Mouse (Mus musculus) midbrain, embryonic 11.5 days (tissue): ENCODE data around the gene Cyp4f39. TPM values are rescaled to one million over a fixed set of nuclear protein-coding genes. Genes with fewer than 3 reads are reported as not detected.
"Not testable (repeated sequence)": the region's sequence is repeated elsewhere in the genome, so short reads cannot be mapped to it uniquely, and the experiment has no call there.

ENCODE experiments used
- ATAC-seq: fragments of 200-750 bp; cut with Nextera tagmentation; 2 replicates; pipeline ENCODE4 v1.8.0; 2017; ENCODE audit warnings: moderate TSS enrichment, moderate library complexity; ENCODE audit not compliant: low FRiP score
- DNase-seq: peaks from one replicate; pipeline ENCODE4 v3.0.0; 2015; ENCODE audit warnings: low spot score; ENCODE audit errors: missing footprints
- H3K27ac ChIP-seq: fragments of 300-500 bp; sonication (generic); 2 replicates; pipeline ENCODE4 v1.5.1; 2014; ENCODE audit warnings: low read depth, low read length
- H3K27me3 ChIP-seq: fragments of 300-500 bp; sonication (generic); 2 replicates; pipeline ENCODE4 v1.6.1; 2014; ENCODE audit warnings: mild to moderate bottlenecking, low read length, moderate library complexity, mixed read lengths; ENCODE audit not compliant: control insufficient read depth, insufficient read depth
- H3K36me3 ChIP-seq: fragments of 300-500 bp; sonication (generic); 2 replicates; pipeline ENCODE4 v1.6.1; 2014; ENCODE audit warnings: mild to moderate bottlenecking, low read length, moderate library complexity, mixed read lengths; ENCODE audit not compliant: control insufficient read depth, insufficient read depth
- H3K4me1 ChIP-seq: fragments of 300-500 bp; sonication (generic); 2 replicates; pipeline ENCODE4 v1.6.1; 2014; ENCODE audit warnings: low read length; ENCODE audit not compliant: control insufficient read depth, insufficient read depth
- H3K4me2 ChIP-seq: fragments of 300-500 bp; sonication (generic); 2 replicates; pipeline ENCODE4 v1.6.1; 2014; ENCODE audit warnings: mild to moderate bottlenecking, moderate library complexity
- H3K4me3 ChIP-seq: fragments of 300-500 bp; sonication (generic); 2 replicates; pipeline ENCODE4 v1.5.1; 2014; ENCODE audit warnings: low read depth, low read length
- H3K9ac ChIP-seq: fragments of 300-500 bp; sonication (generic); 2 replicates; pipeline ENCODE4 v1.6.1; 2014; ENCODE audit warnings: low read length
- H3K9me3 ChIP-seq: fragments of 300-500 bp; sonication (generic); 2 replicates; pipeline ENCODE4 v1.6.1; 2016; ENCODE audit warnings: low read length; ENCODE audit not compliant: control insufficient read depth
- WGBS: fragments of 180-500 bp; shearing (Covaris S2); extraction: QIAGEN DNeasy Blood & Tissue Kit; methylation state at CpG from one replicate; pipeline ENCODE4 v1.1.7; 2014; 5-methylcytosine and 5-hydroxymethylcytosine counted together
- polyA plus RNA-seq: library from polyadenylated mRNA; unstranded; fragments of >200 nt; fragmentation: Nextera tagmentation; extraction: Ambion mirVana; gene quantifications from 2 replicates; pipeline ENCODE4 v1.2.1, GENCODE M21; 2014

The Cyp4f39 gene
- polyA plus RNA-seq, 1 experiment from 2014 or later: 0.42 TPM

DNA sequence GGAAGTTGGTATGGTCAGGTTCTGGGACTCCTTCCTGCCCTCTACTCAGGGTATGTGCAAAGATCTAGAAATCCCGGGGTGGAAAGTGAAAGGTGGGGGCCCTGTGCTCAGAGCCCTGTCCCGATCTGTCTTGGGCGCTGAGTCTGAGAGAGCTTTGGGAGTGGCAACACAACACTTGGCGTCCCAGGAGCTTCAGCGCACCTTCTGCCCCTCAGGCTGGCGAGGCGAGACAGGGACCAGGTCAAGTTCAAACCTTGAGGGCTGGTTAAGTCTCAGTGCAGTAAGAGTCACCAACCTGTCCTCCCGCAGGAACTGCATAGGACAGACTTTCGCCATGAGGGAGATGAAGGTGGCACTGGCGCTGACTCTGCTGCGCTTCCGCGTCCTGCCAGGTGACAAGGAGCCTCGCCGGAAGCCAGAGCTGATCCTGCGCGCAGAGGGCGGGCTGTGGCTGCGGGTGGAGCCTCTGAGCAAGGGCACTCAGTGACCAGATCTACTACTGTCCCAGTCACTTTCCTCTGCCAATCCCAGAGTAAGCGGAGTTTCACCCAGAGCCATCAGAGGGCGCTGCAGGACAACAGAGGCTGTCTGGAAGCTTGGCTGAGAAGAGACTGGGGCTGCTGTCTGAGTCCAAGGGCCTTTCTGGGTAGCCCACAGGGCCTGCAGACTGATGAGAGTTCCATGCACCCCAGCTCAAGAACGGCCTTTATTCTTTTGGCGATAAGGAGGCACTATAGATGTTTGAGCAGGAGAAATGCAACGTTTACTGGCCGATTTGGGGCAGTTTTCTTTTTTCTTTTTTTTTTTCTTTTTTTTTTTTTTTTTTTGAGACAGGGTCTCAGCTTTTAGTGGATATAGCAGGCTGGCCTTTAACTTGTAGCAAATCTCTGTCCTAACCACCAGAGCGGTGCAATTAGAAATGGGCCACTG, 76.2 kb downstream of the Cyp4f39 start:
- Histone ChIP-seq H3K4me3 (peak overlapping the region; percentile 15; the same call in 1 of the 2 replicates), H3K4me2 (peak overlapping the region; percentile 38), H3K27me3 (no peaks in the 10 kb centered on the region), H3K9me3 (no peaks in the 10 kb centered on the region), H3K4me1 (0 out of 2 replicates have a peak, but pooled peaks cover 4% of the 10 kb centered on the region), H3K27ac (no peak overlapping the region), H3K36me3 (no peaks in the 10 kb centered on the region; the same call in 1 of the 2 replicates), H3K9ac (peak overlapping the region; percentile 28; the same call in 1 of the 2 replicates)
- WGBS: 14% methylated on average over 26 of the region's 26 CpGs
- ATAC-seq: peak; percentile 73
- DNase-seq: peak; percentile 98

DNA sequence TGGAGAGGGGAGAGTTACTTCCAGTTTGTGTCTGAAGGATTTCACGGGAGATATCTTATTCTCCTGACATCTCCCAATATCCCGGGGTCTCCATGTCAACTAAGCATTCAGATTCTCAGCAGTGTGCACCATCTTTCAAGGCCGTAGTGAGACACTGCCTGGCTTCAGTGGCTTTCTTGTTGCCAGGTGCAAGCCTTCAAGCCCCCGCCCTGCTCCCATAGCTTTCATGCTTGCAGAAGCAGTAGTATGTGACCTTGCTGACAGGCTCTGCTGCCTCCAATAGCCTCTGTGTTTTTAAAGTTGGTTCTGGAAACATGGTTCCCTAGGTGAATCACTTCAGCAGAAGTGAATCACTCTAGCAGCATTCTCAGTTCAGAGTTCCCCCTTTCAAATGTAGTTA, 79.8 kb downstream of the Cyp4f39 start:
- 52% methylated on average over 4 of the region's 4 CpGs for WGBS
- H3K27me3 ChIP-seq, H3K9ac ChIP-seq, H3K4me1 ChIP-seq, H3K4me2 ChIP-seq, H3K4me3 ChIP-seq, ATAC-seq, H3K36me3 ChIP-seq, H3K27ac ChIP-seq, H3K9me3 ChIP-seq, DNase-seq: not testable (repeated sequence)

DNA sequence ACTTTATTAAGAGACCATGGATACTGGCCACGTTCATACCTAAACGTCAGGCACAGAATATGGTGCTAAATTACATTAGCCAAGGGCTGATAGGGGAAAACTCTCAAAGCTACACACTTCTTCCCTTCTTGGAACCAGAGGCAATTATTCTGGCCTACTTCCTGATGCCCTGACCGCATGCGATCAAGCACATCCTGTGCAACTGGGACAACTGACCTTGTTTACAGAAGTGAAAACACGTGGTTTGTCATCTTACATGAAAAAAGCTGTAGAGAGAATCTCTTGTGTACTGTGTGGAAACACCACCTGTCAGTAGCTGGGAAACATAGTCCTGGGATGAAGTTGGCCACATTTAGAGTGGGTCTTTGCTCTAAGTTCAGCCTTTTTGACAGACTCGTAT, 81.5 kb downstream of the Cyp4f39 start:
- Histone ChIP-seq H3K4me1 (no peaks in the 10 kb centered on the region), H3K27me3 (no peaks in the 10 kb centered on the region), H3K27ac (no peak overlapping the region), H3K9me3 (no peaks in the 10 kb centered on the region), H3K4me3 (no peak overlapping the region), H3K36me3 (no peaks in the 10 kb centered on the region), H3K4me2 (no peak overlapping the region), H3K9ac (no peak overlapping the region)
- DNase-seq (no peak), ATAC-seq (no peak)
- WGBS: 87% methylated on average over 6 of the region's 6 CpGs

DNA sequence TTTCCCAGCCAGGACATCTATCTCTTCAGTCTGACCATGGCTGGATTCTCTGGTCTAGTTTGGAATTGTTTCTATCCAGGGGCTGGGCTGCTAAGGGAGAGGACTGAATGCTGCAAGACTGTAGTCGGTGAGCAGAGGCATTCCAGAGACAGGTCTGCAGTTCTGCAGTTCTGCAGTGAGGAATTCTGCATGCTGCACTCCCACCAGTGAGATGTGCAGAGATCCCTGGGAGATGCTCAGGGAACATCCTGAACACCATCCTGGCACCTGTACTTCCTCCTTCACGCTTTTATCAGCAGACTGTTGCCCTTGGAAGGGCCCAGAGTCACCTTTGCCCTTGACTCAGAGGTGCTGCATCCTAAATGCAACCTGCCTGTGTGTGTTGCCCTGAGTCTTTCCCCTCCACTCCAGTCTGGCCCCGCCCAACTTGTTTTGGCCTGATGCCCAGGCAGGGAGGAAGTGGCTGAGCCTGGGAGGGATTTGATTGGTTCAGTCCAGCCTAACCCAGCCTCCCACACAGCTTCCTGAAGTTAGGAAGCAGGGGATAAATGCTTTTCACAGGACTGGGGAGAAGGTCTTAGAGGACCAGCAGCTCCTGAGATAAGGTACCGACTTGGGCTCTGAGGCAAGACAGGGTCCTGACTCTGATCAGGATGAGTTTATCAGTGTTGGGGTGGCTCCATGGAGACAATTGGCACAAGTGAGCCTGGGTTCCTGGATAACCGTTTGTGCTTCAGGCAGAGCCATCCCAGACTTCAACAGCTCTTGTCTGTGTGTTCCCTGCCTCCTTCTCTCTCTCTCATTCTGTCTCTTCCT, 83.7 kb downstream of the Cyp4f39 start, which contains the start of gene Cyp4f16:
Cyp4f16 (plus strand) TSS at position 508 of the 816 bp plus-strand sequence.
- peak within 1 kb of the TSS; percentile 57 for H3K9ac ChIP-seq
- peak; percentile 83 for ATAC-seq
- not testable (repeated sequence) for H3K27me3 ChIP-seq, H3K36me3 ChIP-seq, H3K9me3 ChIP-seq, H3K27ac ChIP-seq, H3K4me1 ChIP-seq
- 10% methylated on average over 5 of the region's 5 CpGs for WGBS
- H3K4me3 ChIP-seq: peak within 1 kb of the TSS; percentile 20; the same call in 1 of the 2 replicates
- H3K4me2 ChIP-seq: peak within 1 kb of the TSS; percentile 27
- DNase-seq: peak; percentile 89

DNA sequence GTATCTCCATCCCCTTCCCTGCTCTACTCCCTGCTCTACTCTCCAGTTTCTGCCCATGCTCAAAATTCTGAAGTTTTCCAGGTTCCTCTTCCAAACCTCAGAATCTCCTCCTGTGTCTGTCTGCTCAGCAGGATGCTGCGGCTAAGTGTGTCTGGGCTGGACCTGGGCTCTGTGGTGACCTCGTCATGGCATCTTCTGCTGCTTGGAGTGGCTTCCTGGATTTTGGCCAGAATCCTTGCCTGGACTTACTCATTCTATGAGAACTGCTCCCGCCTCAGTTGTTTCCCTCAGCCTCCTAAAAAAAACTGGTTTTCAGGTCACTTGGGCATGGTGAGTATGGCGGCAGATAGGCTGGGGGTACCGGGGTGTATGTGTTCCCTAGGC, 84.3 kb downstream of the Cyp4f39 start:
- no peaks in the 10 kb centered on the region for H3K9me3 ChIP-seq
- H3K27ac ChIP-seq: no peak overlapping the region
- H3K4me1 ChIP-seq: no peaks in the 10 kb centered on the region
- H3K4me3 ChIP-seq: peak overlapping the region; percentile 20; the same call in 1 of the 2 replicates
- H3K36me3 ChIP-seq: no peaks in the 10 kb centered on the region
- no peaks in the 10 kb centered on the region for H3K27me3 ChIP-seq
- 66% methylated on average over 5 of the region's 5 CpGs for WGBS
- ATAC-seq (no peak), DNase-seq (no peak)
- H3K4me2 ChIP-seq: peak overlapping the region; percentile 27
- peak overlapping the region; percentile 57; the same call in 1 of the 2 replicates for H3K9ac ChIP-seq

Other genes with a start within 250 kb of the Cyp4f39 start
- gene Brd4, start 168.0 kb upstream of the Cyp4f39 start, polyA plus RNA-seq: 82.8 and 97.9 TPM in 2 replicates
- 53.0 and 55.4 TPM in 2 replicates for gene Akap8, start 131.5 kb upstream of the Cyp4f39 start, polyA plus RNA-seq
- gene Akap8l, start 102.1 kb upstream of the Cyp4f39 start, polyA plus RNA-seq: 67.1 and 67.4 TPM in 2 replicates
- 33.7 and 36.9 TPM in 2 replicates for gene Wiz, start 63.3 kb upstream of the Cyp4f39 start, polyA plus RNA-seq
- gene Rasal3, start 49.1 kb upstream of the Cyp4f39 start, polyA plus RNA-seq: 0.52 and 0.70 TPM in 2 replicates
- not detected in 2 replicates for gene Pglyrp2, start 28.6 kb upstream of the Cyp4f39 start, polyA plus RNA-seq
- gene Cyp4f17, start 53.3 kb downstream of the Cyp4f39 start, polyA plus RNA-seq: 4.4 and 4.8 TPM in 2 replicates
- gene Cyp4f16, start 83.8 kb downstream of the Cyp4f39 start, polyA plus RNA-seq: 8.3 and 11.0 TPM in 2 replicates
- 0.32 TPM in 1 of 2 replicates, not detected in the other for gene Cyp4f37, start 168.6 kb downstream of the Cyp4f39 start, polyA plus RNA-seq
- gene Cyp4f40, start 206.2 kb downstream of the Cyp4f39 start, polyA plus RNA-seq: not detected in 2 replicates
- 0.46 and 1.0 TPM in 2 replicates for gene Cyp4f15, start 232.9 kb downstream of the Cyp4f39 start, polyA plus RNA-seq